Mouse (Mus musculus): Measurements from ENCODE around the gene AI837181.

Gene AI837181

GRCm38 (mm10) chr19:5472857-5473256, 47.9 kb downstream of the AI837181 start:
- DNase-seq (ENCODE audit: low read depth, low spot score), result peak; percentile 36

GRCm38 (mm10) chr19:5473720-5474119, 48.8 kb downstream of the AI837181 start, which contains the start of gene Efemp2:
Gene Efemp2 (plus strand): TSS chr19:5473954.
- no peak for DNase-seq (ENCODE audit: low read depth, low spot score)

GRCm38 (mm10) chr19:5474281-5475068, 49.5 kb downstream of the AI837181 start:
- DNase-seq (ENCODE audit: low read depth, low spot score), result no peak

GRCm38 (mm10) chr19:5475069-5475714, 50.2 kb downstream of the AI837181 start:
- DNase-seq (ENCODE audit: low read depth, low spot score), result no peak

Data from A20 (cell line).